Mouse (Mus musculus) kidney, embryonic 14.5 days (tissue): ENCODE results near the gene Cdh7. TPM values are rescaled to one million over a fixed set of nuclear protein-coding genes. Genes with fewer than 3 reads are reported as not detected.

Source experiments
- ATAC-seq: fragments of 200-750 bp; cut with Nextera tagmentation; 2 replicates; pipeline ENCODE4 v1.8.0; 2017; ENCODE audit warnings: moderate number of reproducible peaks, mild to moderate bottlenecking, moderate TSS enrichment, moderate library complexity; ENCODE audit not compliant: low FRiP score, low TSS enrichment
- H3K27ac ChIP-seq: fragments of 300-500 bp; sonication (generic); 2 replicates; pipeline ENCODE4 v1.5.1; 2014; ENCODE audit warnings: low read depth, mild to moderate bottlenecking, low read length, moderate library complexity, mixed read lengths
- H3K27me3 ChIP-seq: fragments of 300-500 bp; sonication (generic); 2 replicates; pipeline ENCODE4 v1.6.1; 2014; ENCODE audit warnings: mild to moderate bottlenecking, low read length; ENCODE audit not compliant: control insufficient read depth, insufficient read depth
- H3K36me3 ChIP-seq: fragments of 300-500 bp; sonication (generic); 2 replicates; pipeline ENCODE4 v1.6.1; 2014; ENCODE audit warnings: low read length, mixed read lengths; ENCODE audit not compliant: control insufficient read depth, insufficient read depth
- H3K4me1 ChIP-seq: fragments of 300-500 bp; sonication (generic); 2 replicates; pipeline ENCODE4 v1.6.1; 2014; ENCODE audit warnings: low read length, mixed read lengths; ENCODE audit not compliant: control insufficient read depth, insufficient read depth
- H3K4me2 ChIP-seq: fragments of 300-500 bp; sonication (generic); replicated peaks from 2 replicates; pipeline ENCODE4 v1.6.1; 2014; ENCODE audit warnings: low read depth, mild to moderate bottlenecking, low read length
- H3K4me3 ChIP-seq: fragments of 300-500 bp; sonication (generic); 2 replicates; pipeline ENCODE4 v1.5.1; 2014; ENCODE audit warnings: mild to moderate bottlenecking, low read length
- H3K9ac ChIP-seq: fragments of 300-500 bp; sonication (generic); 2 replicates; pipeline ENCODE4 v1.6.1; 2014; ENCODE audit warnings: low read depth, mild to moderate bottlenecking, low read length, moderate library complexity
- H3K9me3 ChIP-seq: fragments of 300-500 bp; sonication (generic); 2 replicates; pipeline ENCODE4 v1.6.1; 2016; ENCODE audit warnings: low read length; ENCODE audit not compliant: control insufficient read depth
- WGBS: fragments of 180-500 bp; shearing (Covaris S2); extraction: QIAGEN DNeasy Blood & Tissue Kit; methylation state at CpG from one replicate; pipeline ENCODE4 v1.1.7; 2014; 5-methylcytosine and 5-hydroxymethylcytosine counted together
- polyA plus RNA-seq: library from polyadenylated mRNA; unstranded; fragments of >200 nt; fragmentation: Nextera tagmentation; extraction: Ambion mirVana; gene quantifications from 2 replicates; pipeline ENCODE4 v1.2.1, GENCODE M21; 2014

Cdh7 gene
- 0.26 TPM in 1 of 2 replicates, not detected in the other for polyA plus RNA-seq

GRCm38 (mm10) chr1:109982064-109982808 lies at the start of gene Cdh7:
TSS of gene Cdh7 (plus strand) at chr1:109982431.
- H3K27ac ChIP-seq = no peak within 1 kb of the TSS
- under 1% methylated on average over 29 of the region's 35 CpGs for WGBS
- peak within 1 kb of the TSS; percentile 42; the same call in 1 of the 2 replicates for H3K9ac ChIP-seq
- ATAC-seq = peak; percentile 91
- peak within 1 kb of the TSS; percentile 82 for H3K4me2 ChIP-seq
- peaks cover 13% of the 10 kb centered on the region for H3K27me3 ChIP-seq
- H3K4me1 ChIP-seq = peaks cover 4% of the 10 kb centered on the region; the same call in 1 of the 2 replicates
- H3K36me3 ChIP-seq = no peaks in the 10 kb centered on the region
- no peaks in the 10 kb centered on the region for H3K9me3 ChIP-seq
- H3K4me3 ChIP-seq = peak within 1 kb of the TSS; percentile 53

GRCm38 (mm10) chr1:109932674-109933073 lies 49.6 kb upstream of the Cdh7 start:
- no peak for ATAC-seq
- 86% methylated on average over 3 of the region's 3 CpGs for WGBS
- Histone ChIP-seq H3K27me3 (no peaks in the 10 kb centered on the region), H3K9me3 (no peaks in the 10 kb centered on the region), H3K9ac (no peak overlapping the region), H3K4me1 (no peaks in the 10 kb centered on the region), H3K27ac (no peak overlapping the region), H3K4me3 (no peak overlapping the region), H3K36me3 (no peaks in the 10 kb centered on the region), H3K4me2 (no peak overlapping the region)

- no peaks in the 10 kb centered on the region for H3K27me3 ChIP-seq
- H3K9ac ChIP-seq = no peak overlapping the region
- no peaks in the 10 kb centered on the region for H3K4me1 ChIP-seq
- no peaks in the 10 kb centered on the region for H3K9me3 ChIP-seq
- ATAC-seq = no peak
- no peaks in the 10 kb centered on the region for H3K36me3 ChIP-seq
- WGBS = 83% methylated on average over 2 of the region's 2 CpGs
- H3K4me3 ChIP-seq = no peak overlapping the region
- H3K27ac ChIP-seq = no peak overlapping the region
- no peak overlapping the region for H3K4me2 ChIP-seq
These were observed 33.7 kb upstream of the Cdh7 start for GRCm38 (mm10) chr1:109948571-109948970.

GRCm38 (mm10) chr1:109971721-109972425 lies 10.4 kb upstream of the Cdh7 start:
- Histone ChIP-seq H3K36me3 (no peaks in the 10 kb centered on the region), H3K27me3 (no peaks in the 10 kb centered on the region), H3K9ac (no peak overlapping the region), H3K27ac (no peak overlapping the region), H3K4me1 (no peaks in the 10 kb centered on the region), H3K4me2 (no peak overlapping the region), H3K9me3 (no peaks in the 10 kb centered on the region), H3K4me3 (no peak overlapping the region)
- WGBS = 74% methylated on average over 5 of the region's 5 CpGs
- no peak for ATAC-seq

DNA sequence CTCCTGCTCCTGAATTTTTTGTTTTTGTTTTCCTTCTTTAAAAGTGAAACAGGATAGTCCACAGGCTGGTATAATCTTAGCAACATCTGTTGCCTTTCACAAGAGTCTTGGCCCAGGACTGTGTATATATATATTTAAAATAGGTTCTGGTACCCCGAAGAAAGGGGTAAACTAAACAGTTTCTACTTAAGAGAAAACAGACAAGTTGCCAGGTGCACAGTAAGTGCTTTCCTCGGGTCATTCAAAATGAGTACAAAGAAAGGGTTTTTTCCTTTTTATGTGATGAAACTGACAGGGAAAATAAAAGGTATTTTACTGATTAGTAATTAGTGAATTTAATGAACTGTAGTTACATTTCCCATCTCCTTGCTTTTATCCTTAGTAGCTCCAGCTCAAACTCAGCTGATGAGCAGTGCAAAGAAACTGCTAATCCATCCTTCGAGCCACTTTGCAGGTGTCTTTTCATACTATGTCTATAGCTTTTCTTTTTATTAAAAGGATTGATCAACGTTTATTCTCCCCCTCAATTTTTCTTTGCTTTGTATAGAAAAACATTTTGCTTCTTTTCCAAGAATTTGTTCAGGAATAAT lies 9.7 kb upstream of the Cdh7 start:
- Histone ChIP-seq H3K4me2 (no peak overlapping the region), H3K4me1 (no peaks in the 10 kb centered on the region), H3K9me3 (no peaks in the 10 kb centered on the region), H3K27ac (no peak overlapping the region), H3K4me3 (no peak overlapping the region), H3K27me3 (no peaks in the 10 kb centered on the region), H3K9ac (no peak overlapping the region), H3K36me3 (no peaks in the 10 kb centered on the region)
- no peak for ATAC-seq
- WGBS = 75% methylated on average over 4 of the region's 4 CpGs

- WGBS = 2% methylated on average over 38 of the region's 38 CpGs
- peaks cover 13% of the 10 kb centered on the region for H3K27me3 ChIP-seq
- no peak overlapping the region for H3K27ac ChIP-seq
- H3K9me3 ChIP-seq = no peaks in the 10 kb centered on the region
- H3K4me2 ChIP-seq = peak overlapping the region; percentile 82
- no peaks in the 10 kb centered on the region for H3K36me3 ChIP-seq
- H3K9ac ChIP-seq = 0 out of 2 replicates have a peak overlapping the region, but pooled peaks have one; percentile 42
- peak; percentile 78 for ATAC-seq
- H3K4me1 ChIP-seq = peaks cover 4% of the 10 kb centered on the region; the same call in 1 of the 2 replicates
- peak overlapping the region; percentile 53 for H3K4me3 ChIP-seq
These were observed 742 bp downstream of the Cdh7 start for GRCm38 (mm10) chr1:109982809-109983536.

- peak overlapping the region; percentile 53; the same call in 1 of the 2 replicates for H3K4me3 ChIP-seq
- no peak overlapping the region for H3K27ac ChIP-seq
- no peak for ATAC-seq
- no peak overlapping the region for H3K4me2 ChIP-seq
- peaks cover 4% of the 10 kb centered on the region; the same call in 1 of the 2 replicates for H3K4me1 ChIP-seq
- no peaks in the 10 kb centered on the region for H3K36me3 ChIP-seq
- H3K9me3 ChIP-seq = no peaks in the 10 kb centered on the region
- 23% methylated on average over 6 of the region's 6 CpGs for WGBS
- H3K9ac ChIP-seq = no peak overlapping the region
- H3K27me3 ChIP-seq = peaks cover 13% of the 10 kb centered on the region
These were observed 1.3 kb downstream of the Cdh7 start for GRCm38 (mm10) chr1:109983537-109983912.

- no peaks in the 10 kb centered on the region for H3K36me3 ChIP-seq
- H3K4me2 ChIP-seq = no peak overlapping the region
- H3K27ac ChIP-seq = no peak overlapping the region
- H3K9ac ChIP-seq = no peak overlapping the region
- no peaks in the 10 kb centered on the region for H3K9me3 ChIP-seq
- ATAC-seq = no peak
- 72% methylated on average over 3 of the region's 3 CpGs for WGBS
- peaks cover 4% of the 10 kb centered on the region; the same call in 1 of the 2 replicates for H3K4me1 ChIP-seq
- H3K4me3 ChIP-seq = no peak overlapping the region
- H3K27me3 ChIP-seq = peaks cover 13% of the 10 kb centered on the region
These were observed 2.5 kb downstream of the Cdh7 start for GRCm38 (mm10) chr1:109984776-109985175.
